Mouse (Mus musculus) hindbrain, embryonic 10.5 days (tissue): ENCODE results near the gene Rpf1. TPM values are rescaled to one million over a fixed set of nuclear protein-coding genes. Genes with fewer than 3 reads are reported as not detected.

Experiments used
- DNase-seq: peaks from one replicate; pipeline ENCODE4 v3.0.0-alpha.2; 2017; ENCODE audit warnings: low spot score
- H3K27ac ChIP-seq: fragments of 300-500 bp; sonication (generic); 2 replicates; pipeline ENCODE4 v1.5.1; 2016; ENCODE audit warnings: mild to moderate bottlenecking, moderate library complexity
- H3K27me3 ChIP-seq: fragments of 300-500 bp; sonication (generic); 2 replicates; pipeline ENCODE4 v1.6.1; 2016; ENCODE audit warnings: mild to moderate bottlenecking; ENCODE audit not compliant: poor library complexity, insufficient read depth, severe bottlenecking
- H3K36me3 ChIP-seq: fragments of 300-500 bp; sonication (generic); 2 replicates; pipeline ENCODE4 v1.6.1; 2016; ENCODE audit warnings: mild to moderate bottlenecking, moderate library complexity
- H3K4me1 ChIP-seq: fragments of 300-500 bp; sonication (generic); replicated peaks from 2 replicates; pipeline ENCODE4 v1.6.1; 2016; ENCODE audit warnings: mild to moderate bottlenecking
- H3K4me3 ChIP-seq: fragments of 300-500 bp; sonication (generic); 2 replicates; pipeline ENCODE4 v1.5.1; 2016; ENCODE audit warnings: mild to moderate bottlenecking, moderate library complexity
- H3K9me3 ChIP-seq: fragments of 300-500 bp; sonication (generic); 2 replicates; pipeline ENCODE4 v1.6.1; 2016; ENCODE audit warnings: mild to moderate bottlenecking, moderate library complexity
- WGBS: fragments of 180-500 bp; shearing (Covaris S2); methylation state at CpG from one replicate; pipeline ENCODE4 v1.1.7; 2016; 5-methylcytosine and 5-hydroxymethylcytosine counted together
- polyA plus RNA-seq: library from polyadenylated mRNA; unstranded; fragments of >200 nt; fragmentation: Nextera tagmentation; extraction: Ambion mirVana; gene quantifications from 2 replicates; pipeline ENCODE4 v1.2.1, GENCODE M21; 2016

Rpf1 gene
- polyA plus RNA-seq, 1 experiment from 2014 or later, result 63.4 TPM

DNA sequence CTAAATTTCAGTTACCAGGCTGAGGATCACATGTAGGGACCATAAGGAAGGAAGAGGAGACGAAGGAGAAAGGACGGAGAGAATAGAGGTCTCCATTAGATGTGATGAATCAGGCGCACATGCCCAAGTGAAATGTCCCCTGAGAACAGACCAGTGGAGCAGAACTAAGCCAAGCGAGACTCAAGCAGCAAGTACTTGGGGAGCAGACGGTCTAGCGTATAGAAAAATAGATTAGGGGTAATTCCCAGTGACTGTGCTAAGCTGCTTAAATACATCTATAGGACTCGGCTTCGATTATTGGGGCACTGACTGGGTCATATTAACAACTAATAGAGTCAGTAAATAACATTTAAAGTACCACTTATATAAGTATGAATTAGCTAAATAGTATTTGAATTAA, 26.3 kb downstream of the Rpf1 start:
- no peaks in the 10 kb centered on the region for H3K9me3 ChIP-seq
- DNase-seq, result no peak
- no peaks in the 10 kb centered on the region for H3K27me3 ChIP-seq
- H3K4me3 ChIP-seq, result no peak overlapping the region
- 71% methylated on average over 8 of the region's 8 CpGs for WGBS
- H3K36me3 ChIP-seq, result no peaks in the 10 kb centered on the region
- H3K27ac ChIP-seq, result no peak overlapping the region
- no peaks in the 10 kb centered on the region for H3K4me1 ChIP-seq

- Histone ChIP-seq H3K4me3 (no peak overlapping the region), H3K9me3 (no peaks in the 10 kb centered on the region), H3K27ac (no peak overlapping the region), H3K4me1 (no peaks in the 10 kb centered on the region), H3K27me3 (no peaks in the 10 kb centered on the region), H3K36me3 (no peaks in the 10 kb centered on the region)
- 84% methylated on average over 4 of the region's 4 CpGs for WGBS
- no peak for DNase-seq
These were observed 34.8 kb downstream of the Rpf1 start for GRCm38 (mm10) chr3:146486464-146486863.

DNA sequence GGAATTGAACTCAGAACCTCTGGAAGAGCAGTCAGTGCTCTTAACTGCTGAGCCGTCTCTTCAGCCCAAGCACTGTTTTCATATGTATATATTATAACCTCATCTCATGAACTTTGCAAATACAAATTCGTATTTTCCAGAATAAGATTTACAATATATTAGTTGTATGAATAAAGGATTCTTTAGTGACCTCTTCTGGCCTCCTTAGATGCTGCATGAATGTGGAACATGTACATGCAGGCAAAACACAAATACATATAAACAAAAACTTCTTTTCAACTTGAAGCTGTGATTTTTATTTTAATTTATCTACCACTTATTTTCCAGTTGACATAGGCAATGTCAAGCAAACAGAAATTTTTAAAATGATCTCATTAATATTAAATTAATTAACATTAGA, 39.2 kb downstream of the Rpf1 start:
- no peaks in the 10 kb centered on the region for H3K36me3 ChIP-seq
- DNase-seq, result no peak
- H3K9me3 ChIP-seq, result no peaks in the 10 kb centered on the region
- no peak overlapping the region for H3K4me3 ChIP-seq
- H3K27ac ChIP-seq, result no peak overlapping the region
- no peaks in the 10 kb centered on the region for H3K4me1 ChIP-seq
- 76% methylated on average over 2 of the region's 2 CpGs for WGBS
- H3K27me3 ChIP-seq, result no peaks in the 10 kb centered on the region

DNA sequence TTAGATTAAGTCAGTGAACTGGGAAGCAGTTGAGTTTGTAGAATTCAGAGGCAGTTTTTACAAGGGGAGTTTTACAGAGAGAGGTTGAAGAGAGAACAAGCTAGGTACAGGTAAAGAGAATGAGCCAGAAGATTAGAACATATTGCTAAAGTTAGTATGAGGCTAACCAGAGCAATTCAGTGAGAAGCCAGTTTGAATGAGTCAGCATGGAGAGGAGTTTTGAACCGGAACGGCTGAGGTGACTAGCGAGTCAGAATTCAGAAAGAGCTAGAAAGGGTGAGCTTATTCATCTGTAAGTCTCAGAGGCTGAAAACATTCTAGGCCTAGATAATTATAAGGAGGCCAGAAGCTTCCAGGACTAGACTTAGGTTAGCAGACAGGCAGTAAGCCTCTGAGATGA, 46.8 kb downstream of the Rpf1 start:
- 95% methylated on average over 3 of the region's 3 CpGs for WGBS
- no peaks in the 10 kb centered on the region for H3K36me3 ChIP-seq

DNA sequence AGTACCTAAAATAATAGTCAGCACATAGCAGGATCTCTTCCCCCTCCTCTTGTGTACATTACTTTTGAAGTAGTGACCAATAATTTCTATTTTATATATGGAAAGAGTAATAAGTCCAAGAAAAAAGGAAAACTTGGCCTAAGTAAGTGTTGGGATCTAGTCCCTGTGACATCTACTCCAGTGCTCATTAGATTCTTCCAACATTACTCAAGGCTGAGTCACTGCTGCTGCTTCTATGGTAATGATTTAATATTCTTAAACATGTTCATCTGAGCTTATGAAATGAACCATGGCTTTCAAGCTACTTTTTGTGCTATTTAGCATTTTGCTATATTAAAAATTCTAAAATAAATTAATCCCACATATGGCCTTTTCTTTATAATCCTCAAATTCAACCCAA, 47.5 kb downstream of the Rpf1 start:
- no peaks in the 10 kb centered on the region for H3K9me3 ChIP-seq

More for the DNA sequence above, 46.8 kb downstream of the Rpf1 start:
- Histone ChIP-seq H3K4me3 (no peak overlapping the region), H3K9me3 (no peaks in the 10 kb centered on the region), H3K4me1 (no peaks in the 10 kb centered on the region), H3K27me3 (no peaks in the 10 kb centered on the region), H3K27ac (no peak overlapping the region)
- DNase-seq, result no peak

GRCm38 (mm10) chr3:146472657-146473056, 48.6 kb downstream of the Rpf1 start:
- H3K4me1 ChIP-seq, result no peaks in the 10 kb centered on the region
- H3K4me3 ChIP-seq, result no peak overlapping the region
- DNase-seq, result no peak
- WGBS, result 71% methylated on average over 4 of the region's 4 CpGs
- H3K27ac ChIP-seq, result no peak overlapping the region
- no peaks in the 10 kb centered on the region for H3K36me3 ChIP-seq
- no peaks in the 10 kb centered on the region for H3K27me3 ChIP-seq
- H3K9me3 ChIP-seq, result no peaks in the 10 kb centered on the region

More for the DNA sequence above, 47.5 kb downstream of the Rpf1 start:
- H3K4me3 ChIP-seq, result no peak overlapping the region
- H3K4me1 ChIP-seq, result no peaks in the 10 kb centered on the region
- H3K27ac ChIP-seq, result no peak overlapping the region
- DNase-seq, result no peak
- H3K36me3 ChIP-seq, result no peaks in the 10 kb centered on the region
- H3K27me3 ChIP-seq, result no peaks in the 10 kb centered on the region

DNA sequence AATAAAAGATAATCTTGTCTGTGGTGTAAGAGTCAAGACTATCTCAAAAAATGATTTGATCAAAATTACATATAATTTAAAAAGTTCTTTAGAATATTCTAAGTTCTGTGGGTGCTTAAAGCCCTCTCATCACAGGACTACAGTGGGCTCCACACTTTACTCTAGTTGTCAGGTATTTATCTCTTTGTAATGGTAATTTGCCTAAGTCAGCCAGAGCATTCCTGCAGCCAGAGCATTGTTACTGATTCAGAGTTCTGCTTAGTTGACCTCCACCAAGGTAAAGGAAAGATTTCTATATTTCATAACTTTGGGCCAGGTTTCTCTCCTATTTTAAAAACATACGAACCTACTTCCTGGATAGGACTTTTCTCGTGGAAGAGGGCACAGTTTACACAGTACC, 52.0 kb downstream of the Rpf1 start:
- H3K4me1 ChIP-seq, result no peaks in the 10 kb centered on the region
- DNase-seq, result no peak

GRCm38 (mm10) chr3:146462939-146463338, 58.3 kb downstream of the Rpf1 start:
- DNase-seq, result no peak
- H3K27ac ChIP-seq, result no peak overlapping the region
- H3K4me3 ChIP-seq, result no peak overlapping the region
- no peaks in the 10 kb centered on the region for H3K9me3 ChIP-seq
- no peaks in the 10 kb centered on the region for H3K27me3 ChIP-seq
- no peaks in the 10 kb centered on the region for H3K4me1 ChIP-seq
- H3K36me3 ChIP-seq, result no peaks in the 10 kb centered on the region; the same call in 1 of the 2 replicates
- 73% methylated on average over 2 of the region's 2 CpGs for WGBS

More for the DNA sequence above, 52.0 kb downstream of the Rpf1 start:
- H3K27ac ChIP-seq, result no peak overlapping the region
- no peaks in the 10 kb centered on the region for H3K27me3 ChIP-seq
- WGBS, result 83% methylated on average over 2 of the region's 2 CpGs
- no peak overlapping the region for H3K4me3 ChIP-seq
- H3K9me3 ChIP-seq, result no peaks in the 10 kb centered on the region
- no peaks in the 10 kb centered on the region; the same call in 1 of the 2 replicates for H3K36me3 ChIP-seq

Other genes starting within 250 kb of the Rpf1 start
- 20.2 and 26.0 TPM in 2 replicates for gene Ssx2ip, start 116.8 kb downstream of the Rpf1 start, polyA plus RNA-seq
- 4.3 and 5.6 TPM in 2 replicates for gene Ctbs, start 71.6 kb downstream of the Rpf1 start, polyA plus RNA-seq
- gene Spata1, start 21.7 kb downstream of the Rpf1 start, polyA plus RNA-seq, result 5.0 and 5.5 TPM in 2 replicates
- 1,255 and 1,284 TPM in 2 replicates for gene Gng5, start 21.6 kb downstream of the Rpf1 start, polyA plus RNA-seq
- not detected in 2 replicates for gene Uox, start 49.0 kb upstream of the Rpf1 start, polyA plus RNA-seq
- not detected in 2 replicates for gene Dnase2b, start 94.2 kb upstream of the Rpf1 start, polyA plus RNA-seq
- not detected in 2 replicates for gene 4930503B20Rik, start 129.9 kb upstream of the Rpf1 start, polyA plus RNA-seq
- gene Samd13, start 164.2 kb upstream of the Rpf1 start, polyA plus RNA-seq, result 0.71 and 1.1 TPM in 2 replicates